Mouse (Mus musculus) kidney, adult 11 months (tissue): Measurements from ENCODE around the gene Ahcyl2.

Experiments used
- DNase-seq: peaks from one replicate; pipeline ENCODE4 v3.0.0; 2022

Ahcyl2 gene

GRCm38 (mm10) chr6:29916530-29917382, 148.9 kb downstream of the Ahcyl2 start, which contains the start of gene Strip2:
Strip2 (plus strand) TSS chr6:29917012.
- peak; percentile 90 for DNase-seq

- no peak for DNase-seq
Observed at GRCm38 (mm10) chr6:29917383-29917720, 149.5 kb downstream of the Ahcyl2 start.

GRCm38 (mm10) chr6:29917947-29918346, 150.1 kb downstream of the Ahcyl2 start:
- no peak for DNase-seq

GRCm38 (mm10) chr6:29923501-29923900, 155.7 kb downstream of the Ahcyl2 start:
- no peak for DNase-seq

GRCm38 (mm10) chr6:29925594-29926219, 157.9 kb downstream of the Ahcyl2 start:
- no peak for DNase-seq

GRCm38 (mm10) chr6:29930087-29930486, 162.3 kb downstream of the Ahcyl2 start:
- DNase-seq = no peak

- no peak for DNase-seq
Observed at GRCm38 (mm10) chr6:29930665-29931064, 162.9 kb downstream of the Ahcyl2 start.

- DNase-seq = peak; percentile 12
Observed at GRCm38 (mm10) chr6:29931181-29931580, 163.4 kb downstream of the Ahcyl2 start.

- DNase-seq = peak; percentile 30
Observed at GRCm38 (mm10) chr6:29935741-29936140, 167.9 kb downstream of the Ahcyl2 start.

- no peak for DNase-seq
Observed at GRCm38 (mm10) chr6:29940428-29940827, 172.6 kb downstream of the Ahcyl2 start.

- DNase-seq = no peak
Observed at GRCm38 (mm10) chr6:29941036-29941435, 173.2 kb downstream of the Ahcyl2 start.

- no peak for DNase-seq
Observed at GRCm38 (mm10) chr6:29944465-29944864, 176.7 kb downstream of the Ahcyl2 start.

- no peak for DNase-seq
Observed at GRCm38 (mm10) chr6:29946568-29946967, 178.8 kb downstream of the Ahcyl2 start.

GRCm38 (mm10) chr6:29947823-29948222, 180.0 kb downstream of the Ahcyl2 start:
- DNase-seq = peak; percentile 48

- DNase-seq = no peak
Observed at GRCm38 (mm10) chr6:29956749-29957148, 188.9 kb downstream of the Ahcyl2 start.

GRCm38 (mm10) chr6:29958669-29959068, 190.9 kb downstream of the Ahcyl2 start:
- no peak for DNase-seq

- DNase-seq = no peak
Observed at GRCm38 (mm10) chr6:29961081-29961480, 193.3 kb downstream of the Ahcyl2 start.
